Mouse (Mus musculus) common myeloid progenitor, adult 5-6 weeks (primary cell): ENCODE data around the gene Rnf135. TPM values are rescaled to one million over a fixed set of nuclear protein-coding genes. Genes with fewer than 3 reads are reported as not detected.
"Not testable (repeated sequence)": the region's sequence is repeated elsewhere in the genome, so short reads cannot be mapped to it uniquely, and the experiment has no call there.

Source experiments
- ATAC-seq: replicated peaks from 2 replicates; pipeline ENCODE4 v1.8.0; 2016; ENCODE audit warnings: low read depth, mild to moderate bottlenecking, moderate TSS enrichment, inconsistent platforms; ENCODE audit not compliant: poor library complexity, severe bottlenecking
- total RNA-seq: library from RNA; stranded (forward); fragments of 200-1000, 187-1606 nt; gene quantifications from 2 replicates; pipeline ENCODE4 v1.2.3, GENCODE M21; 2017

Gene Rnf135
- total RNA-seq, 1 experiment from 2014 or later, result 8.1 TPM

GRCm38 (mm10) chr11:80159018-80159417 lies 24.6 kb upstream of the Rnf135 start:
- ATAC-seq, result no peak

- no peak for ATAC-seq
Observed at GRCm38 (mm10) chr11:80161041-80161440, 22.6 kb upstream of the Rnf135 start.

GRCm38 (mm10) chr11:80163362-80164116 lies 20.1 kb upstream of the Rnf135 start:
- peak; percentile 75 for ATAC-seq

- no peak for ATAC-seq
Observed at GRCm38 (mm10) chr11:80164224-80164623, 19.4 kb upstream of the Rnf135 start.

GRCm38 (mm10) chr11:80168121-80168520 lies 15.5 kb upstream of the Rnf135 start:
- ATAC-seq, result no peak

- no peak for ATAC-seq
Observed at GRCm38 (mm10) chr11:80168611-80169249, 14.9 kb upstream of the Rnf135 start.

- 0 out of 2 replicates have a peak, but pooled peaks have one; percentile 29 for ATAC-seq
Observed at GRCm38 (mm10) chr11:80169629-80170028, 14.0 kb upstream of the Rnf135 start.

- ATAC-seq, result no peak
Observed at GRCm38 (mm10) chr11:80170351-80170750, 13.3 kb upstream of the Rnf135 start.

GRCm38 (mm10) chr11:80171884-80172283 lies 11.8 kb upstream of the Rnf135 start:
- no peak for ATAC-seq

GRCm38 (mm10) chr11:80173963-80174670 lies 9.5 kb upstream of the Rnf135 start:
- ATAC-seq, result no peak

GRCm38 (mm10) chr11:80176911-80177895 lies 6.4 kb upstream of the Rnf135 start:
- peak; percentile 50; the same call in 1 of the 2 replicates for ATAC-seq

- no peak for ATAC-seq
Observed at GRCm38 (mm10) chr11:80178316-80178715, 5.3 kb upstream of the Rnf135 start.

- ATAC-seq, result no peak
Observed at GRCm38 (mm10) chr11:80181021-80181749, 2.5 kb upstream of the Rnf135 start.

GRCm38 (mm10) chr11:80183054-80183704 lies 472 bp upstream of the Rnf135 start:
- ATAC-seq, result peak; percentile 57

- no peak for ATAC-seq
Observed at GRCm38 (mm10) chr11:80184531-80185071, 950 bp downstream of the Rnf135 start.

- not testable (repeated sequence) for ATAC-seq
Observed at GRCm38 (mm10) chr11:80185441-80185976, 1.9 kb downstream of the Rnf135 start.

GRCm38 (mm10) chr11:80190280-80190679 lies 6.6 kb downstream of the Rnf135 start:
- ATAC-seq, result no peak

GRCm38 (mm10) chr11:80193827-80194226 lies 10.2 kb downstream of the Rnf135 start:
- ATAC-seq, result no peak
